Mouse (Mus musculus): ENCODE data around the gene Fam71f2. TPM values are rescaled to one million over a fixed set of nuclear protein-coding genes. Genes with fewer than 3 reads are reported as not detected.

Fam71f2 gene
- polyA plus RNA-seq, 1 experiment: 0.20 TPM

GRCm38 (mm10) chr6:29241697-29242096 is 37.7 kb upstream of the Fam71f2 start:
- Histone ChIP-seq H3K4me3 (ENCODE audit: low read depth, low read length) (no peak overlapping the region), H3K27me3 (ENCODE audit: control insufficient read depth, insufficient read depth, low read length) (no peaks in the 10 kb centered on the region), H3K4me1 (ENCODE audit: control insufficient read depth, insufficient read depth, insufficient read length, low read length) (no peaks in the 10 kb centered on the region), H3K27ac (ENCODE audit: insufficient read depth, low read depth, low read length) (no peak overlapping the region), H3K36me3 (ENCODE audit: control insufficient read depth, insufficient read depth, low read length) (no peaks in the 10 kb centered on the region)
- WGBS: 29% methylated on average over 2 of the region's 2 CpGs
- no peak for TF ChIP-seq CTCF (IDR thresholded peaks at IDR 0.05; ENCODE audit: extremely low read depth, insufficient read length, insufficient replicate concordance, low read depth, low read length)
- no peak for TF ChIP-seq POLR2A (IDR thresholded peaks at IDR 0.05; ENCODE audit: low read depth, low read length)

DNA sequence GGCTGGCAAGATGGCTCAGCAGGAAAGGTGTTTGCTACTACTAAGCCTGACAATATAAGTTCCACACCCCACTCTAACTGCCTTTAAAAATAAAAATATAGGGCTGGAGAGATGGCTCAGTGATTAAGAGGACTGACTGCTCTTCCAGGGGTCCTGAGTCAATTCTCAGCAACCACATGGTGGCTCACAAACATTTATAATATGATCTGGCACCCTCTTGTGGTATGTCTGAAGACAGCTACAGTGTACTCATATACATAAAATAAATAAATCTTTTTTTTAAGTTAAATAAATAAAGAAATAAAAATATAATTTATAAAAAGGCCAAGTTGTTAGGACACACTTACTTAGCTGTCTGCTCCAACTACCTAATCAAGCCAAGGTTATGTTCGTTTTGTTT is 37.1 kb upstream of the Fam71f2 start:
- 71% methylated on average over 1 of the region's 1 CpGs for WGBS
- TF ChIP-seq POLR2A (IDR thresholded peaks at IDR 0.05; ENCODE audit: low read depth, low read length) (no peak), CTCF (IDR thresholded peaks at IDR 0.05; ENCODE audit: extremely low read depth, insufficient read length, insufficient replicate concordance, low read depth, low read length) (no peak)
- Histone ChIP-seq H3K27me3 (ENCODE audit: control insufficient read depth, insufficient read depth, low read length) (no peaks in the 10 kb centered on the region), H3K4me3 (ENCODE audit: low read depth, low read length) (no peak overlapping the region), H3K36me3 (ENCODE audit: control insufficient read depth, insufficient read depth, low read length) (no peaks in the 10 kb centered on the region), H3K4me1 (ENCODE audit: control insufficient read depth, insufficient read depth, insufficient read length, low read length) (no peaks in the 10 kb centered on the region), H3K27ac (ENCODE audit: insufficient read depth, low read depth, low read length) (no peak overlapping the region)

DNA sequence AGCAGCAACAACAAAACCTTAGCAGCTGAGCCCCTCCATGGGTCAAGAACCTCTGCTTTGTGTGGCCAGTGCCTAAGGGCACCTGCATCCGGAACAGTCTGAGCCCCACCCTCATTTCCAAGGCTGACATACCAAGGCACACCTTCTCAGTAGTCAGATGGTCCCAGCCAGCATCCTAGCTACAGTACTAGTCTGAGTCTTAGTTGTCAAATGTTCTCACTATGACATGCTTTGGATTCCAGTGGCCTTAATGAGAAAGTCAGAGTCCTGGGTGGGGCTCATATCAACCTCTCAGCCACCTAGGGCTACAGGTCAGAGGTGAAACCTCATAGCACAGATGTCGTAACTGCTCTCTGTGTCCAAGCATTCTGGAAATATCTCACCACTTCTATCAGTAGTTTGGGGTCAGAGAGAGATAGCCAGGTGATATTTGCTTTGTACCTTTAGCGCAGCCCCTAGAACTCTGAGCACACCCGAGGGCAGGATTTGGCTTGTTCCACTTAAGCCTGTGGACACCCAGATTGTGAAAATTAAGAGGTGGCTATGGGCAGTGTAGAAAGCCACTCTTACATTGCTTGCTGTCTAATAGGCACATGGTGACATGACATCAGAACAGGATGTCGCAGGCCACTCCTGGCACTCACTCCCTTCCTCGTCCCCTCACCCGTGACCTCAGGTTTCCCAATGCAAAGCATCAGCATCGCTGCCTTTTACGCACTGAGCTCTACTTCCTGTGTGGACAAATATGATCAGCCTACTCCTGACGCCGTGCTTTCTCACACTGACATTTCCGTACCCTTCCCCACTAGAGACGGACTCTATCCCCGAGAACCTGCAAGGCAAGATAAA is 33.9 kb upstream of the Fam71f2 start:
- no peak overlapping the region for H3K4me3 ChIP-seq (ENCODE audit: low read depth, low read length)
- no peaks in the 10 kb centered on the region for H3K4me1 ChIP-seq (ENCODE audit: control insufficient read depth, insufficient read depth, insufficient read length, low read length)
- WGBS: 60% methylated on average over 14 of the region's 14 CpGs
- no peaks in the 10 kb centered on the region for H3K27me3 ChIP-seq (ENCODE audit: control insufficient read depth, insufficient read depth, low read length)
- TF ChIP-seq POLR2A (IDR thresholded peaks at IDR 0.05; ENCODE audit: low read depth, low read length) (no peak), CTCF (IDR thresholded peaks at IDR 0.05; ENCODE audit: extremely low read depth, insufficient read length, insufficient replicate concordance, low read depth, low read length) (no peak)
- no peak overlapping the region for H3K27ac ChIP-seq (ENCODE audit: insufficient read depth, low read depth, low read length)
- H3K36me3 ChIP-seq (ENCODE audit: control insufficient read depth, insufficient read depth, low read length): no peaks in the 10 kb centered on the region

- TF ChIP-seq POLR2A (IDR thresholded peaks at IDR 0.05; ENCODE audit: low read depth, low read length) (no peak), CTCF (IDR thresholded peaks at IDR 0.05; ENCODE audit: extremely low read depth, insufficient read length, insufficient replicate concordance, low read depth, low read length) (no peak)
- Histone ChIP-seq H3K4me1 (ENCODE audit: control insufficient read depth, insufficient read depth, insufficient read length, low read length) (no peaks in the 10 kb centered on the region), H3K36me3 (ENCODE audit: control insufficient read depth, insufficient read depth, low read length) (no peaks in the 10 kb centered on the region), H3K4me3 (ENCODE audit: low read depth, low read length) (no peak overlapping the region), H3K27ac (ENCODE audit: insufficient read depth, low read depth, low read length) (no peak overlapping the region), H3K27me3 (ENCODE audit: control insufficient read depth, insufficient read depth, low read length) (no peaks in the 10 kb centered on the region)
- WGBS: 80% methylated on average over 3 of the region's 3 CpGs
Measured at GRCm38 (mm10) chr6:29246183-29246582, 33.2 kb upstream of the Fam71f2 start.

- Histone ChIP-seq H3K36me3 (ENCODE audit: control insufficient read depth, insufficient read depth, low read length) (no peaks in the 10 kb centered on the region), H3K4me1 (ENCODE audit: control insufficient read depth, insufficient read depth, insufficient read length, low read length) (no peaks in the 10 kb centered on the region), H3K27me3 (ENCODE audit: control insufficient read depth, insufficient read depth, low read length) (no peaks in the 10 kb centered on the region), H3K4me3 (ENCODE audit: low read depth, low read length) (no peak overlapping the region), H3K27ac (ENCODE audit: insufficient read depth, low read depth, low read length) (no peak overlapping the region)
- WGBS: 44% methylated on average over 5 of the region's 5 CpGs
- no peak for TF ChIP-seq CTCF (IDR thresholded peaks at IDR 0.05; ENCODE audit: extremely low read depth, insufficient read length, insufficient replicate concordance, low read depth, low read length)
- no peak for TF ChIP-seq POLR2A (IDR thresholded peaks at IDR 0.05; ENCODE audit: low read depth, low read length)
Measured at GRCm38 (mm10) chr6:29246585-29246984, 32.8 kb upstream of the Fam71f2 start.

DNA sequence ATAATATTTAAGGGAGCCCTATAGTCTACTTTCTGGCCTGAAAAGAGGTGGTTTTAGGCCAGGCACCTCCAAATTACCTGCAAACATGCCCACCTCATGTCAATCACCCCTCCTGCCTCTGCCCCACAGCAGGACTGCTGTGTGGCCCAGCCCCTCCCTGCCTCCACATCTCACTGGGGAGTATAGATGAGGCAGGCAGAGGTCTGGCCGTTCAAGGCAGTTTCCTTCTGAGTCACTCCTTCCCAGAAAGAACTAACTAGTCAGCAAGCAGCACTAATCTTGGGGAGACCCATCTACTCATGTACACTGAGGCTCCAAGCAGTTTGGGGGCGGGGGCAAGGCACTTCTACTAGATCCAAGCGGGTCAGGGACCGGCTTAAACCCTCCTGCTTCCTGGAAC is 32.3 kb upstream of the Fam71f2 start:
- TF ChIP-seq CTCF (IDR thresholded peaks at IDR 0.05; ENCODE audit: extremely low read depth, insufficient read length, insufficient replicate concordance, low read depth, low read length): no peak
- no peak for TF ChIP-seq POLR2A (IDR thresholded peaks at IDR 0.05; ENCODE audit: low read depth, low read length)
- H3K4me1 ChIP-seq (ENCODE audit: control insufficient read depth, insufficient read depth, insufficient read length, low read length): no peaks in the 10 kb centered on the region
- 36% methylated on average over 4 of the region's 4 CpGs for WGBS
- H3K27me3 ChIP-seq (ENCODE audit: control insufficient read depth, insufficient read depth, low read length): no peaks in the 10 kb centered on the region
- H3K4me3 ChIP-seq (ENCODE audit: low read depth, low read length): no peak overlapping the region
- H3K27ac ChIP-seq (ENCODE audit: insufficient read depth, low read depth, low read length): no peak overlapping the region
- no peaks in the 10 kb centered on the region for H3K36me3 ChIP-seq (ENCODE audit: control insufficient read depth, insufficient read depth, low read length)

DNA sequence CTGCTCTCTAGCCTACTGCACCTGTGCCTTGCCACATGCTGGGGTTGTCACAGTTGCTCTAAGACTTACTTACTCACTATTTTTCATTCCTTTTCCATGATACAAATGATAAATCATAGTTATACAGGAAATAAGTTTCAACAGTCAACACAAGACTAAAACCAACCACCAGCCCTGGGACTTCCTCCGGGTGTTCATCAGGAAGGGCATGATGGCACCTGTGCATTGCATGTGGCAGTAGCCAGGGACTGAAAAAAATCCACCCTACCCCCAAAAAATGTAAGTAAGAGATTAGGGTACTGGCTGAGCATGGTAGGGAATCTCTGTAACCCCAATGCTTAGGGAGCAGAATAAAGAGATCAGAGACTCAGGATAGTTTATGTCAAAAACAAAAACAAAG is 20.0 kb upstream of the Fam71f2 start:
- Histone ChIP-seq H3K27ac (ENCODE audit: insufficient read depth, low read depth, low read length) (no peak overlapping the region), H3K4me1 (ENCODE audit: control insufficient read depth, insufficient read depth, insufficient read length, low read length) (no peaks in the 10 kb centered on the region), H3K27me3 (ENCODE audit: control insufficient read depth, insufficient read depth, low read length) (no peaks in the 10 kb centered on the region), H3K36me3 (ENCODE audit: control insufficient read depth, insufficient read depth, low read length) (no peaks in the 10 kb centered on the region), H3K4me3 (ENCODE audit: low read depth, low read length) (no peak overlapping the region)
- TF ChIP-seq CTCF (IDR thresholded peaks at IDR 0.05; ENCODE audit: extremely low read depth, insufficient read length, insufficient replicate concordance, low read depth, low read length): no peak
- TF ChIP-seq POLR2A (IDR thresholded peaks at IDR 0.05; ENCODE audit: low read depth, low read length): no peak
- WGBS: 63% methylated on average over 1 of the region's 1 CpGs
